Mouse (Mus musculus) adrenal gland, postnatal 10 days (tissue): ENCODE data around the gene Plin2. TPM values are rescaled to one million over a fixed set of nuclear protein-coding genes. Genes with fewer than 3 reads are reported as not detected.

Experiments used
- DNase-seq: peaks from one replicate; pipeline ENCODE4 v3.0.0; 2021; ENCODE audit warnings: mixed read lengths
- long read RNA-seq, 2 experiments: library from polyadenylated mRNA; stranded (forward); transcript quantifications; one replicate each; pipeline ENCODE4 v2.0.0; 2021
- total RNA-seq, 2 experiments: library from RNA; stranded (reverse); gene quantifications; 2 replicates each; pipeline ENCODE4 v1.2.3; 2021

Gene Plin2
- total RNA-seq: 100 to 1,000 TPM; 298 to 336 TPM
- long read RNA-seq, experiment 1, transcript Plin2-201 (8 exons, 1,888 nt): major isoform, 551 of 621 reads
- long read RNA-seq, experiment 1, partial matches to known transcripts: 26 of 621 reads
- long read RNA-seq, experiment 1, other reads (novel, unspliced or antisense): 40 of 621 reads
- long read RNA-seq, experiment 2, transcript Plin2-201 (8 exons, 1,888 nt): major isoform, 266 of 304 reads
- long read RNA-seq, experiment 2, partial matches to known transcripts: 12 of 304 reads
- long read RNA-seq, experiment 2, other reads (novel, unspliced or antisense): 24 of 304 reads

- peak; percentile 92 for DNase-seq
Measured at GRCm38 (mm10) chr4:86669780-86670201, at the start of gene Plin2. Gene Plin2 (minus strand): TSS chr4:86670060.

DNA sequence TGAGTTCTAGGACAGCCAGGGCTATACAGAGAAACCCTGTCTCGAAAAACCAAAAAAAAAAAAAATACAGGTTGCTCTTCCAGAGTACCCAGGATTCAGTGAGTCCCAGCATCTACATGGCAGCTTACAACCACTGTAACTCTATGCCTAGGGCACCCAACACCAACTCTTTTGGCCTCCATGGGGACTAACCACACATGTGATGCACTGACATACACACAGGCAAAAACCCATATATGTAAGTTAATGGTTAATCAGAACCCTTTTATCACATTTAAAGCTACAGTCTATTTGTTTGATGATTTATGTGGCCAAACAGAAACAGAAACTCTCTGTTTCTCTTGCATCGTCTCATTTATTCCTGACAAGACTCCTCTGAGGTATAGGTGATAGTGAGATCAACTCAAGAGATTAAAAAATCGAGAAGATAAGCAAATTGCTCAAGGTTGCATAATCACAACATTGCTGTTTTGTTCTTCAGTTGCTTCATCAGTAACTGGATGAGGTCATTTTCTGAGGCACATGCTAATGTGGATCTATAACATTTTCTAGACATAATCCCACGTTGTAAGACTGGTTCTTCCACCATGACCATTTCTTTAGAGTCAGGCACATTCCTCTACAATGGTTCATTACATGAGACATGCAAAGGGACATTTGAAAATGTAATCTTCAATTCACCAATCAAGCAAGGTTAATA lies 49.2 kb upstream of the Plin2 start:
- DNase-seq: no peak

DNA sequence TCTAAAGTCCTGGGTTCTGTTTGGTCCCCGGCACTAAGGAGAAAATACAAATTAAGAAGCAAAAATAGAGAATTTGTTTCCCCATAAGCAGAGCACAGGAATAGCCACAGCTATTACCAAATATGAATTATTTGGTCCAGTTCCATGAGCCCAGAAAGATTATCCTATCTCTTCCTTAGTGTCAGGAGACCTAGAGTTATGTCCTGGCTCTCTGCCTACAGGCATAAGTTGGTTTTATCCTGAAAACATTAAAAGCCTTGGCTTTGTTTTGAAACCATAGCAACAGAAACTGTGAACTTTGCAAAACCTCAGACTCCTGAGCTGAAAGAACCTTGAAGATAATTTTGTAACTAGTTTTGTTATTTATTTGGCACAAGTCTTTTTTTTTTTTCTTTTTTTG lies 47.3 kb upstream of the Plin2 start:
- DNase-seq: peak; percentile 25

GRCm38 (mm10) chr4:86715341-86715740 lies 45.5 kb upstream of the Plin2 start:
- DNase-seq: peak; percentile 51

DNA sequence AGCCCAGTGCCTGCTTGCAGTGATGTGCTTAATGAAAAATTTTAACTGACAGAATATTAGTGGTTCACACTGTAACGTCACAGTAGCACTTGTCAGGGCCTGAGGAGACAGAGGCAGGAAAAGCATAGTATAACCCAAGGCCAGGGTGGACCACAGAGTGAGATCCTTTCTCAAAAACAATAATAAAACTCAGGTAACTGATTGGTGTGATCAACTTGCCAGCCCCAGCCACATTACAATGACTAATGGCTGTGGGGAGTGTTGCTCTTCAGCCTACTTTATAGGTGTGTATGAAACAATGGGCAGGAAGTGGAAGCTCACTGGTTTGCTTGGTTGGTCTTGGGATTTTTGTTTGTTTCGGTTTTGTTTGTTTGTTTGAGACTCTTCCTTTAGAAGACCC lies 43.7 kb upstream of the Plin2 start:
- no peak for DNase-seq

GRCm38 (mm10) chr4:86712751-86713195 lies 42.9 kb upstream of the Plin2 start:
- peak; percentile 64 for DNase-seq

DNA sequence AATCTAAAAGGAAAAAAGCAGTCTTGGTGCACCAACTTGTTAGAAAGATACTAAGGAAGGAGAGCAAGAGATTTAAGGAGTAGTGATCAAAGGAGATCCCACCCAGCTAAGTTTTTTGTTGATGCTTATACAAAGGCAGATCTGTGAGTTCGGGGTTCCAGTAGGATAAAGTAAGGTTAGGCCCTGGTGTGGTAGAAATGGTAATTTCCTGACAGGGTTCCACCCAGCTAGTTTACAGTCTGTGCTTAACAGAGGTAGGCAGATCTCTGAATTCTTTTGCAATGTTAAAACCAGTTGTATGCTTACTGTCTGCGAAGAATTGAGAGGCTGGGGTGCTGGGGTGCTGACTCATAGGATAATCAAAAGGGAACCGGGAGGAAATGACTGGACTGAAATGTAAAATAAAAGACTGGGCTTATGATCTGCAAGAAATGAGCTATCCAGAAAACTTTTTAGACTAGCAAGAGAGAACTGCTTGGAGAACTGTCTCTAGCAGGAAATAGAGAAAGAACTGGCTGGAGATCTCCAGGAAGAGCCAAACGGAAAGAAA lies 40.9 kb upstream of the Plin2 start:
- DNase-seq: no peak

DNA sequence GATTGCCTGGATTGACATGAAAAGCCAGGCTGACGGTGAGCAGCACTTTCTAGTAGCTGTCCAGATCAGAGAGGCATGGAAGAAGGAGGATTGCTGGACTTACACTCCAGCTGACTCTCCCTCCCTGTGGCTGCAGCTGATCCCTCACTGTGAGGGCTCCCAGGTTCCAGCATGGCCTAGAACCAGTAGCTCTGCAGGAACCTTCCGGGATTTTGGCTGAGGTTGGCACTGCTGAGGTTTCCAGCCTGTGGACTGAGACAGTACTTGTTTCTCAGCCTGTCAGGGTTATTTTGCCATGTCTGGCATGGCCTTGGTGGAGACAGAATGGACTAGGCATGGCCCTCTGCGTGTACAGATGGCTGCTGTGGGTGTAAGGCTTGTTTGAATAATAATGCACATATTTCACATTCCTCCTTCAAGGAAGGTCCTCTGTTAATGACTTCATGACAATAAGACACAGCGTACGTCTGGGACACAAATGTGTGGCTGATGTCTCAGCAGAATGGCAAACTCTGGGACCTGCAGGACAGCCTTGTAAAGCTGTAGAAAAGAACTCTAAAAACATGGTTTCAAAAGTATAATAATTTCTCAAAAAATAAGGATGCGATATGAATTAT lies 40.3 kb upstream of the Plin2 start:
- no peak for DNase-seq

GRCm38 (mm10) chr4:86708801-86709200 lies 38.9 kb upstream of the Plin2 start:
- no peak for DNase-seq

- DNase-seq: no peak
Measured at GRCm38 (mm10) chr4:86699161-86699865, 29.5 kb upstream of the Plin2 start.

GRCm38 (mm10) chr4:86696890-86697289 lies 27.0 kb upstream of the Plin2 start:
- peak; percentile 40 for DNase-seq

DNA sequence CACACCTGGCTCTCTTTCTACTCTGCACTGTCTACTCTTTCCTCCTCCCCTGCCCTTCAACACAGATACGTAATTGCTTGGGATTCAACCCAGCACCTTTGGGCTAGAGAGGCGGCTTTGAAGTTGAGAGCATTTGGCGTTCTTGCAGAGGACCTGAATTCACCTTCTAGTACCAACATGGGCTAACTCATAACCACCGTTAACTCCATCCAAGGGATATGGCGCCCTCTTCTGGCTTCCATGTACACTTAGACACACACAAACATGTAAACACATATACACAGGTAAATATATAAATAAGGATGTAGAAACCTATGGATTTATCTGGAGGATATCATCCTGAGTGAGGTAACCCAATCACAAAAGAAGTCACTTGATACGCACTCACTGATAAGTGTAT lies 25.2 kb upstream of the Plin2 start:
- peak; percentile 85 for DNase-seq

GRCm38 (mm10) chr4:86692931-86693330 lies 23.1 kb upstream of the Plin2 start:
- DNase-seq: no peak

GRCm38 (mm10) chr4:86691290-86691689 lies 21.4 kb upstream of the Plin2 start:
- no peak for DNase-seq

DNA sequence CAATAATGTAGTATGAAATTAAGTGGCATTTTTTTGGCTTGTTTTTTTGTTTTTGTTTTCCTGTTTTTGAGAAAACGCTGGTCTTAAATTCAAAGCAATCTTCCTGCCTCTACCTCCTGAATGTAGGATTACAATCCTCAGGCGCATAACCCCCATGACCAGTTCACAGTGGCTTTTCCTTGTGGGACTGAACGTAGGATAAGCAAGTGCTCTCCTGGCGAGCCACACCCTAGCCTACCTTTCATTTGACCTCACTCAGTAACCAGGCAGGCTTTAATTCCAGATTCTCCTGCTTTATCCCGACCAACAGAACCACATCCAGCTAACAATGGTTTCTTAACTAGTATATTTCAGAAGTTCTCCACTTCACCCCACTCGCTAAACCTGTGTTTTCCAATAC lies 20.9 kb upstream of the Plin2 start:
- DNase-seq: no peak

DNA sequence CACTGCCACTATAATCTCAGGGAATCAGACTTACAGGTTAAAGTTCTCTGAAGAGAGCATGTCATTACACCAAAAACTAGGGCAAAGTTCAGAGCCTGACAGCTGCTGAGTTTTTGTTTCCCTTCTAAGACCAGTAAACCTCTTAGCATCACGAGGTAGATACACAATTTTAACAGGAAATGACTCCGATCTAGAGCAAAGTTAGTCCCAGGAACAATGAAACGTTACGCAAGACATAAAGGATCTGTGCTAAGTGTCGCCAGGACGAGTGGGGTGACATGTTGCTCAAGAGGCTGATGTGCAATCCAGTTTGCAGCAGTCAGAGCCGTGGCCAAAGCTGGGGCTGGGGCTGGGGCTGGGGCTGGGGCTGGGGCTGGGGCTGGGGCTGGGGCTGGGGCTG lies 20.3 kb upstream of the Plin2 start:
- peak; percentile 73 for DNase-seq

- peak; percentile 33 for DNase-seq
Measured at GRCm38 (mm10) chr4:86689056-86689735, 19.3 kb upstream of the Plin2 start.

- no peak for DNase-seq
Measured at GRCm38 (mm10) chr4:86686564-86686963, 16.7 kb upstream of the Plin2 start.

GRCm38 (mm10) chr4:86686009-86686366 lies 16.1 kb upstream of the Plin2 start:
- DNase-seq: peak; percentile 82

DNA sequence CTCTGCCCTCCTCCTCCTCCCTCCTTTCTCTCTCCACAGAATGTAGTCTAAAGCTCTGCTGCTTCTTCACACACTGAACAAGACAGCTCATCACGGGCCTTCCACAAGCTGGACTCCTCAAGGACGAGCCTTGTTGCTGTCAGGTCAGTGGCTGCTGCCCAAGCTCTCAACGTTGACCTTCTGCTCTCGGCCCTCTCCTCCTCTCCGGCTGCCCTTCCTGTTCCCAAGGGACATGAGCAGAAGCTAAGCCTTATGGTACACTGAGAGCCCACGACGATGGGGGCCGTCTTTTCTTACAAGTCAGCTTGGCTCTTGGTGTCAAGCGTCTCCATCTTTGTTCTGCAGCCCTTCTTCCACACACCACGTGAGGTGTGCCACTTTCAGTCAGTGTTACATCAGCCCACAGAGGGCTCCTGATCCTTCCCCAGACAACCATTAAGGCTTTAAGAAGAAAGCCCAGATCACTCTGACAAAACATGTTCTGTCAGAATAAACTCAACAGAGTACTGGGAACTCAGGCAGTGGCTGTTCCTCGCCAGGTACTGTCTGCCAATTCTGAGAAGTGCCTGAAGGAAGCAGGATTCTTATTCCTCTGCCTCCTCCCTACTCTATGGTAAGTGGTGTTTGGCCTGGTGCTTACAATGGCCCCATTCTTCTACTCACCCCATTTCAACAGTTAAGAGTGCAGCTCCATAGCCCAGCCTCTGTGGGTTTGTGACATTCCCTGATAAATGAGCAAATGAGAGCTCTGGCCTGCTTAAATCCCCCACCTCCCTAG lies 15.6 kb upstream of the Plin2 start:
- peak; percentile 65 for DNase-seq

DNA sequence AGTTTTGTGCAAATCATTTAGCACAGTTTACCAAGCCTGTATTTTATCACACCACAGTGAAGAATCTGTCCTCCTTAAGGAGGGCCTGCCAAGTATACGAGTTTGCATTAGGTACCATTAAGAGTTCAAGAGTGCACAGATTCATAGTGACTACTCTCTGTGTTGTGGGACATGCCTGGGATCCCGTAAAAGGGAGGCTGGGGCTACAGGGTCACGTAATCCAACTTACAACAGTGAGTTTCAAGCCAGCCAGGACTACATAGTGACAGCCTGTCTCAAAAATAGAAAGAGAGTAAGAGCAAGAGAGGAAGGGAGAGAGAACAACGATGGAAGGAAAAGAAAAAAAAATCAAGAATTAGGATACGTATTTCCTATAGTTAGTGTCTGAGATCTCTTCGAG lies 14.9 kb upstream of the Plin2 start:
- DNase-seq: no peak
